Mouse (Mus musculus) leukemia stem cell, adult 10-12 weeks (primary cell): ENCODE results near the gene Hebp1. TPM values are rescaled to one million over a fixed set of nuclear protein-coding genes. Genes with fewer than 3 reads are reported as not detected.

Experiments
- polyA plus RNA-seq: library from polyadenylated mRNA; stranded (reverse); fragments of >175 nt; gene quantifications from 2 replicates; pipeline ENCODE4 v1.2.3, GENCODE M21; 2012; ENCODE audit warnings: low replicate concordance

Gene Hebp1
- 6.6 and 13.1 TPM in 2 replicates for polyA plus RNA-seq

DNA sequence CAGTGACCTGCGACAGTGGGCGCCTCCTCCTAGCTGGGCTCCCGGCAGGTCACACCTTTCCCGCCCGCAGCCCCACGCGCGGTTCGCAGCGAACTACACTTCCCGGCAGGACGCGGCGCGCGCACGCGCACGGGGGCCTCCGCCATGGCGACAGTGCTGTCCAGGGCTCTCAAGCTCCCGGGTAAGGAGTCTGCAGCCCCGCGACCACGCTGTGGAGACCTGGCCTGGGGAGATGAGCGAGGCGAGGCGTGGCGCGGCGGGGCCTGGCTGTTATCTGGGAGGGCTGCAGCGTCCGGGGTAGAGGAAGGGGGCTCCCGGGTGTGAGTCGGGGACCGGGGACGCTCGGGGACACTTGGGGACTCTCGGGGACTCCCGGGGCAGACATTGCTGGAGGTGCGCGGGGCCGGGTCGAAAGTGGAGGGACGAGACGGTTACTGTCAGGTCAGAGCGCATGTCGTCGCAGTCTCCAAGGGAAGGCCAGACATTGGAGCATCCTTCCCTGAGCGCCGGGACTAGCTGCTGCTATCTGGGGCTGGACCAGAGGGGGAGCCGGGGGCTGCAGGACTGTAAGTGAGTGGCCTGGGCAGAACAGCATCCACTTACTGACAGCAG lies at the start of gene Hebp1, which contains the start of gene Fam234b:
Gene Hebp1 (minus strand): TSS at position 102 of the 612 bp plus-strand sequence.
Gene Fam234b (plus strand): TSS at position 57 of the 612 bp plus-strand sequence.

DNA sequence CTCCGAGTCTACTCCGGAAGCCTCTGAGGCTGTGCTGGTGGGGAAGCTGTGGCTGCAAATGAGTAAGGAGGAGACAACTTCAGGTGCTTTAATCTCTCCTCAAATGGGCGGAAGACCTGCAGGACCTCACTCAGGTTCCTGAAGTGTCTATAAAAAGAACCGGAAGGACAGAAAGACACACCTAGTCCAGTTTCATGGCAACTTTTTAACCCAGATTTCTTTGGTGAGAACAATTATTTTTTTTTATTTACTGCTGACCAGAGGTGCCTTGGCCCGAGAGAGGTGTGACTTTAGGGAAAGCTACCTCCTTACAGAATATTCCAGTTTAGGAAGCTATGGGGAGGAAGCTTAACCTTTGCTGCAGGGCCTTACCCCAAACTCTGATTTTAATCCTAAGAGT lies 79.6 kb downstream of the Hebp1 start, which contains the start of gene Gprc5d:
Gene Gprc5d (minus strand): TSS at position 101 of the 400 bp plus-strand sequence.

Other genes with a start within 250 kb of the Hebp1 start
- 0.44 and 0.59 TPM in 2 replicates for gene Apold1, start 216.3 kb downstream of the Hebp1 start, polyA plus RNA-seq
- 2.6 and 5.3 TPM in 2 replicates for gene Ddx47, start 186.4 kb downstream of the Hebp1 start, polyA plus RNA-seq
- gene Gprc5a, start 132.4 kb downstream of the Hebp1 start, polyA plus RNA-seq = 0.16 TPM in 1 of 2 replicates, not detected in the other
- not detected in 2 replicates for gene Gprc5d, start 79.7 kb downstream of the Hebp1 start, polyA plus RNA-seq
- 9.9 and 13.6 TPM in 2 replicates for gene Fam234b, start within 50 bp of the Hebp1 start, polyA plus RNA-seq
- not detected in 2 replicates for gene Gsg1, start 56.3 kb upstream of the Hebp1 start, polyA plus RNA-seq
- not detected in 2 replicates for gene Pbp2, start 112.4 kb upstream of the Hebp1 start, polyA plus RNA-seq
- 0.23 and 0.77 TPM in 2 replicates for gene Emp1, start 164.5 kb upstream of the Hebp1 start, polyA plus RNA-seq